In genomic region chr9:31527216-31527615, GRCm38 (mm10) we compare ENCODE assay signal across 25 mouse cellular contexts.
"Had no signal": no experiment of that assay in that cellular context is flagged by ENCODE, and none has a peak within 500 bp of the region (broad histone marks: within the 10 kb centered on the region; RNA-seq: fewer than 3 reads in every experiment).

No protein-coding gene starts in this region.

- H3K9me3 ChIP-seq: heart, embryonic 10.5 days; heart, embryonic 12.5 days; hindbrain, embryonic 10.5 days; hindbrain, embryonic 12.5 days; intestine, embryonic 15.5 days; limb, embryonic 10.5 days; limb, embryonic 12.5 days; liver, embryonic 13.5 days; liver, embryonic 15.5 days had no signal

- ATAC-seq: hindbrain, embryonic 16.5 days; inflammation-experienced regulatory T-cells, adult 6 months; intestine, embryonic 15.5 days; intestine, postnatal 0 days had no signal

- DNase-seq: gastrocnemius, adult 2 months; gastrocnemius, postnatal 10 days; gastrocnemius, postnatal 25 days; heart, adult 18-20 months; heart, postnatal 10 days; heart, postnatal 4 days; kidney, adult 18-20 months; kidney, postnatal 10 days; liver; liver, embryonic 13.5 days had no signal

- H3K4me1 ChIP-seq: heart, embryonic 10.5 days; heart, embryonic 12.5 days; hindbrain, embryonic 10.5 days; hindbrain, embryonic 12.5 days; intestine, embryonic 15.5 days; limb, embryonic 10.5 days; limb, embryonic 12.5 days; liver, embryonic 13.5 days; liver, embryonic 15.5 days had no signal

- H3K4me3 ChIP-seq: gastrocnemius, adult 2 months; heart, embryonic 10.5 days; heart, embryonic 12.5 days; hindbrain, embryonic 10.5 days; hindbrain, embryonic 12.5 days; intestine, embryonic 15.5 days; layer of hippocampus, adult 2 months; left cerebral cortex, adult 2 months; limb, embryonic 10.5 days; limb, embryonic 12.5 days; liver, embryonic 13.5 days; liver, embryonic 15.5 days had no signal

- H3K36me3 ChIP-seq: heart, embryonic 10.5 days; heart, embryonic 12.5 days; hindbrain, embryonic 10.5 days; hindbrain, embryonic 12.5 days; intestine, embryonic 15.5 days; limb, embryonic 10.5 days; limb, embryonic 12.5 days; liver, embryonic 13.5 days; liver, embryonic 15.5 days had no signal

- H3K4me2 ChIP-seq: heart, embryonic 12.5 days; hindbrain, embryonic 12.5 days; hindbrain, embryonic 14.5 days; intestine, embryonic 15.5 days; limb, embryonic 12.5 days; liver, embryonic 11.5 days; liver, embryonic 13.5 days; liver, embryonic 15.5 days had no signal

- H3K27me3 ChIP-seq: heart, embryonic 12.5 days; hindbrain, embryonic 12.5 days; intestine, embryonic 15.5 days; limb, embryonic 12.5 days; liver, embryonic 13.5 days; liver, embryonic 15.5 days had no signal

- H3K9ac ChIP-seq: heart, embryonic 12.5 days; hindbrain, embryonic 12.5 days; hindbrain, embryonic 14.5 days; intestine, embryonic 15.5 days; limb, embryonic 12.5 days; liver, embryonic 13.5 days; liver, embryonic 15.5 days had no signal

- H3K27ac ChIP-seq: gastrocnemius, adult 2 months; heart, embryonic 10.5 days; hindbrain, embryonic 10.5 days; hindbrain, embryonic 12.5 days; hindbrain, embryonic 14.5 days; intestine, embryonic 15.5 days; layer of hippocampus, adult 2 months; left cerebral cortex, adult 2 months; limb, embryonic 10.5 days; limb, embryonic 12.5 days; liver, embryonic 13.5 days; liver, embryonic 15.5 days had no signal
